Mouse (Mus musculus) c-Kit-positive CD71-negative TER-119-negative erythroid progenitor cells, embryonic 14.5 days (primary cell): Measurements from ENCODE around the gene Fam47e.

Source experiments
- DNase-seq: peaks from one replicate; pipeline ENCODE4 v3.0.0-alpha.2; 2013; ENCODE audit warnings: low read depth

Gene Fam47e

DNA sequence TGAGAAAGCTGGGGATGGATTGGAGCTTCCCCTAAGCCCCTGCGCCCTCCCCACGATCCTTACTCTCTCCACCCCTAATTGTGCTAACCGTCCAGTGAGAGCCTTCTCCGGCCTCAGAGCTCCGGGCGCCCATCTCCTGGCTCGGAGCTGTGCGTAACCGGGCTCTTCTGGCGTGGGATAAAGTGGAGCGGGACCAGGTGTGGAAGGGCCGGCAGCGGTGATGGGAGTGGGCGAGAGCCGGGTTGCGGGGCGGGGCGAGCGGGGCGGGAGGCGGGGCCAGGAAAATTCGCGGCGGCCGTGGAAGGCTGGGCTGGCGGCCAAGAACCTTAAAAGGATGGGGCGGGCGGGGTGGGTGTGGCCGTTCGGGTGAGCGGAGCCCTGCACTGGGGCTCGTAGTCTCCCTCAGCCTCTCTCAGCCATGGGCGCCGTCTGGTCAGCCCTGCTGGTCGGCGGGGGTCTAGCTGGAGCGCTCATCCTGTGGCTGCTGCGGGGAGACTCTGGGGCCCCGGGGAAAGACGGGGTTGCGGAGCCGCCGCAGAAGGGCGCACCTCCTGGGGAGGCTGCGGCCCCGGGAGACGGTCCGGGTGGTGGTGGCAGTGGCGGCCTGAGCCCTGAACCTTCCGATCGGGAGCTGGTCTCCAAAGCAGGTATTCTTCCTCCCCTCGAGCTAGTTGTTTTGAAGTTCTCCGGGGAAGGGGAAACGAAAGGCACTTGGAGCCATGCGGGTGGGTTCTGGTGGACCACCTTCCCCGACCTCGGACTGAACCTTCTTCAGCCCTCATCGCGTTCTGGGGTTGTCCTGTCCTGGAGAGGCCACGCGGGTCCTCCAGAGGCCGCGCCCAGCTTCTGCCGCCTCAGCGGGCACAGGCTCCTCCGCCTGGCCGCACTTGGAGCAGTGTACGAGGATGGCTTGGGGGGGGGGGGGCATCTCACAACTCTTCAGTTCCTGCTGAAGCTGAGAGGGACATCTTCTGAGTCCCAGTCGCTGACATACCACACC, 48.1 kb downstream of the Fam47e start, which contains the start of gene Stbd1:
Gene Stbd1 (plus strand): TSS at position 351 of the 1,000 bp plus-strand sequence.
- DNase-seq, result no peak

DNA sequence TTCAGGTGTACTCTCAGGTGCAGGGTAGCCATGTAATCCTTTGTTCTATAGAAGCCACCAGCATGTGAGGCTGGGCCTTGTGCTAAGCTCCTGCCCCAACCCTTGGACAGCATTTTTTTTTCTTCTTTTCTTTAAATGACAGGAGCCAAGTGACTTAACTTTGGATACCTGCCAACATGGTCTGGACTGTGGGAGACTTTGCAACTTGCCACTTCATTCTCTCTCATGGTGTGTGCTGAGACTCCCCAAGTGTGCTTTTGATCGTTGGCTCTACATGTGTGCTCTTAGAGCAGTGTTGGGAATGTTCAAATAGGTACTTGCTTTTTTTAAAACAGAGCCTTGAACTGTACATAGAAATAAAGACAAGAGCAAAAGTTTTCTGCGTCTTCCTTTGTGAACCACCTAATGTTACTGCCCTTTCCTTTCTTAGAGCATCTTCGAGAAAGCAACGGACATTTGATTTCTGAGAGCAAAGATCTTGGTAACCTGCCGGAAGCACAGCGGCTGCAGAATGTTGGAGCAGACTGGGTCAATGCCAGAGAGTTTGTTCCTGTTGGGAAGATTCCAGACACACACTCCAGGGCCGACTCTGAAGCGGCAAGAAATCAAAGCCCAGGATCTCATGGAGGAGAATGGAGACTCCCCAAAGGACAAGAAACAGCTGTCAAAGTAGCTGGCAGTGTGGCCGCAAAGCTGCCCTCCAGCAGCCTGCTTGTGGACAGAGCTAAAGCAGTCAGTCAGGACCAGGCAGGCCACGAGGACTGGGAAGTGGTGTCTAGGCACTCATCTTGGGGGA, 49.8 kb downstream of the Fam47e start:
- no peak for DNase-seq

DNA sequence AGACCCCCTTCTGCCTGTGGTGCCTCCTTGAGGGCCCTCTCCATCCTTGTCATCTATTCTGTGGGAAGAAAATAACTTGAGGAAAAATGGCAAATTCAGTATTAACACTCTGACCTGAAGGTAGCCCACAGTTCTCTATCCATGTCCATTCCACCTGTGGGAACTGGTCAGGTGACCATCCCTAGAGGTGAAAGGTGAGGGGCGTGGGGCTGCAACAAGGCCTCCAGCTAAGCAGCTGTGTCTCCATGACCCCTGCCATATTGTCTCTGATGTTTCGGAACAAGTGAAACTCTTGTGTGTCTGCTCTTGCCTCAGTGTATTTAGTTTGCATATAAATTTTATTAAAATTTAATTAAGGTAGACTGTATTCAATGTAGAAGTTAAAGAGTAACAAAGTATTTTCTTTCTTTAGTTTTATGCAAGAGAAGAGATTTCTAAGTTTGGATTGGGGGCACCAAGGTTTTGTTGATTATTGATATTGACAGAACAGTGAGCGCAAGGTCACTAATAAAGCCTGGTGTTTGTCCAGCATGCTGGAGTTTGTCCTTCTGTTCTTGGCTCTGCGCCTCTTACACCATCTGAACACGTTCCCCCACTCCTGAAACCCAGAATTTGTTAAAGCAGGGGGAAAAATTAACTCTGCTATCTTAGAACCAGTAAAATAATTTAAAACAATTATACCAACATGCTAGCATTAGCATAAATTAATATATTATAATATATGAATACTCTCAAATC, 52.8 kb downstream of the Fam47e start:
- DNase-seq, result no peak

DNA sequence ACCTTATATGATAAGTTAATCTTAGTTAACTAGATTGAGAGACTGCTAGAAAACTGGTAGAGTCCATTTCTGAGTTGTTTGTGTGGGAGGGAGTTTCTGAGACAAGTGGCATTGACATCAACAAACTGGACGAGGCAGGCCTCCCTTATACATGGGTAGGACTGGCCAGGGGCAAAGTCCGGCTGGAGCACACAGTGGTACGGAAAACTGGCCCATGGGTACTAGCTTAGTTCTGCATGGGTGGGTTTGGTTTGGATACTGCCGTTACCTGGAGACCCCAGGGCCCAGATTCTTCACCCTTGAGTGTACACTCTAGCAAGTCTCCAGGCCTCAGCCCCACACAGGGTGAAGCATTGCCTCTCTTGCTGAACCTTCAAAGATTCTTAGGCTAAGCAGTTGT, 57.9 kb downstream of the Fam47e start:
- DNase-seq, result no peak

DNA sequence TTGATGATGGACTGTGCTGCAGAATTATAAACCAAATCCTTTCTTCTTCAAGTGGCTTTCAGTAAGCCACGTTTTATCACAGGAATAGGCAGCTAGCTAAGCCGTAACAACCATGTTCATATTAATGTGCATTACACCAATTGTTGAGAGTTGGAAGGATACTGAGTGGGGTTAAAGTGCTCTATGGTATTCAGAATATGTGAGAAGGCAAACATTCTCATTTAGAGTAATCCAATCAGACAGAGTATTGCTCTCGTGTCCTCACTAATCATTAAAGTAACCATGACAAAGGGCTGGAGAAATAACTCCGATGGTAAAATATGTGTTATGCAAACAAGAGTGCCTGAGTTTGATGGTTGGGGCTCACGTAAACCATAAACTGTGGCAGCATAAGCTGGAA, 67.0 kb downstream of the Fam47e start:
- DNase-seq, result no peak

DNA sequence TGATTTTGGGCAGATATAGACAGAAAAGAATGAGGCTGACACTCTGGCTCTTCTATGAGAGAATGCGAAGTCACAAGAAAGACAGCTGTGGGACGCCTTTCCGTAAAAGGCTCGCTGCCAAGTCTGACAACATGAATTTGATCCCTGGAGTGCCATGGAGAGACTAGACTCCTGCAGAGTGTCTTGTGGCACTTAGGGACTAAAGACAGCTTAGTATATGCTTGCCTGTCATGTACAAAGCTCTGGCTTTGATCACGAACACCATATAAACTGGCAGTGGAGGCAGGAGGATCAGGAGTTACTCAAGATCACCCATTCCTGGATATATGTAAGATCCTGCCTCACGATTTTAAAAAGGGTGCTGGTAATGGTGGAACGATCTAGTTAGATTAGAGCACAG, 73.0 kb downstream of the Fam47e start:
- no peak for DNase-seq

DNA sequence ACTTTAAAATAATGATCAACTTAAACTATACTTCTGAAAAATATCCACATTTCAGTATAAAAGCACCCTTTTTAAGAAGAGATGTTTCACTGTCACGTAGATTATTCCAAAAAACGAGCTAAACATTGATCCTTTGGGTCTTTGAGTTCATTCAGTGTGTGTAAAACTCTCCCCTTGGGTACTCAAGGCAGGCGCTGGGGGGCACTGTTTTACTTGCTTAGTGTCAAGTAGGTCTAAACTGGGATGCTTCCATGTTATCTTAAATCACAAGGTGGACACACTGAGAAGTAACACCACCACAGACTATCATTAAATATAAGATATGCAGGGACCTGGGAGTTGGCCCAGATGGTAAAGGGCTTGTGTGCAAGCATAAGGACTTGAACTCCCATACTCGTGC, 78.7 kb downstream of the Fam47e start:
- no peak for DNase-seq

DNA sequence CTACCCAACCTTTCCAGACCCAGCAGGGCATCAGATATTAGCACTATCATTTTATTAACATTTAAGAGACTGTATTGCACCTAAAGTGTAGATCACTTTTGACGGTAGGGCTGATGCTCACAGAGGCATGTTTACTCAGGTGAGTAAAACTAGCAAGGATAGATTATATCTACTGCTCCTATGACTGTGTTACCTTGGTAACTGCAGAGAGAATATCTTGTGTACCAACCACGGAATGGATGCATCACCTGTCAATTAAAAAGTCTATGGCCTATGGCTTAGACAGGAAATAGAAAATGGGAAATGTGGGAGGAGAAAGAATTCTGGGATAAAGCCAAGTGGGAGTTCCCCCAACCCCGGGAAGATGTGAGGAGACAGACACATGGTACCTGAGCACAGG, 80.0 kb downstream of the Fam47e start:
- no peak for DNase-seq

DNA sequence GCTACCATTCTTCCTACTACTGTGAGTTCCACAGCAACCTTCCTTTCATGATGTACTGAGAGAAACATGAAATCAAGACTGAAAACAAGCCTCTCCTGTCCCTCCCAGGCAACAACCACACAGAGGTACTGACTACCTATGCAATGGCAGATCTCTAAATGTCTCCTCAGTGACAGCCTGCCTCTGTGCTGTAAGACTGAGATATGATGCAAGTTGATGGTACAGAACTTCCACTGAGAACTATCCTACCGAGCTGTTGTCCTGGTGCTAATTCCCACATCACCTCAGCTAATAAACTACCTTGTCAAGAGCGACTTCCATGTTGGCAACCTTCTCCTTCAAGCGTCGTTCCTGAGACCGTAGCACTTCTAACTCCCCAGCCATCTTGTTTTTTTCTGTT, 81.0 kb downstream of the Fam47e start:
- DNase-seq, result no peak

DNA sequence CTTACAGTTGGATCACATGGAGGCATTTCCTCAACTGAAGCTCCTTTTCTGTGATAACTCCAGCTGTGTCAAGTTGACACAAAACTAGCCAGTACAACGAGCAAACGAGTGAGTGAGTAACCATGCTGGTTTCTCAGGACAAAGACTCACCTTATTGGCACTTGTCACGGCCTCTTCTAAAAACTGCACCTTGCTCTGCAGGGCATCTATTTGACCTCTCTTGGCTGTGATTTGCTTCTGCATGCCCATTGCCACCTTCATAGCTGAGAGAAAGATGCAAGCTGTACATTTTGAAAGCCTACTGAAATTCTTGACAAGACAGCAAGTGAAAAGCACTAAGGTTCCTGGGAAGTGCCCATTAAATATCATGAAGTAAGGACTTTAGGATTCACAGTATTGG, 86.0 kb downstream of the Fam47e start:
- no peak for DNase-seq
